Mouse (Mus musculus): ENCODE results near the gene Mrpl12. TPM values are rescaled to one million over a fixed set of nuclear protein-coding genes. Genes with fewer than 3 reads are reported as not detected.

Gene Mrpl12
- total and polyA plus RNA-seq, 2 experiments: 46.6 to 232 TPM

DNA sequence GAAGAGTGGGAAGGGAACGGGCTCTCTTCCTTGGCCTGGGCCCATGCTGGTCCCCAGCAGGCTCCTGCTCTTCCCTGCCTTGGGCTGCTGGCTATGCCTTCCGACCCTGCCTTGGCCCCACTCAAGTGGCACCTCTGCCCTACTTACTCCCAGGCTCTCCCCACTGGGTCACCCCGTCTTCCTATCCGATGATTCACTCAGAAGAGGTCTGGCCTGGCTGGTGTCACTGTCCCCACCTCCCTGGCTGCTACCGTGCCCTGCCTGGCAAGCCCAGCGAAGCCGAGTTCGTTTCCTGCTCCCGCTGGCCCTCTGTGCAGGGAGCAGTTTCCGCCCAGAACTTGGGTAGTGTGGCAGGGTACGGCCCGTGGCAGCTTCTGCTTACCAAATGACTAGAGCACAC, 13.8 kb downstream of the Mrpl12 start:
- no peaks in the 10 kb centered on the region for H3K27me3 ChIP-seq (ENCODE audit: control insufficient read depth, insufficient read depth, low read length)
- no peak overlapping the region for H3K4me3 ChIP-seq (ENCODE audit: insufficient read depth, low read depth, low read length)
- 0 out of 2 replicates have a peak overlapping the region, but pooled peaks have one; percentile 3 for H3K27ac ChIP-seq (replicated peaks; ENCODE audit: insufficient read depth, low read depth, low read length)
- no peak overlapping the region for H3K9ac ChIP-seq (ENCODE audit: low read depth, low read length)
- peaks cover 32% of the 10 kb centered on the region for H3K4me1 ChIP-seq (ENCODE audit: control insufficient read depth, insufficient read depth, low read length)
- TF ChIP-seq CTCF (IDR thresholded peaks at IDR 0.05; ENCODE audit: low read depth, low read length): no peak
- TF ChIP-seq POLR2A (IDR thresholded peaks at IDR 0.05; ENCODE audit: extremely low read depth, insufficient read depth, low read length): no peak
- peak; percentile 73 for DNase-seq (ENCODE audit: extremely low read depth, low read depth, low spot score)
- H3K79me2 ChIP-seq (ENCODE audit: control insufficient read depth, insufficient read depth, low read length): no peaks in the 10 kb centered on the region
- peaks cover 20% of the 10 kb centered on the region for H3K36me3 ChIP-seq (ENCODE audit: control insufficient read depth, insufficient read depth, low read length)
- 62% methylated on average over 12 of the region's 12 CpGs for WGBS

DNA sequence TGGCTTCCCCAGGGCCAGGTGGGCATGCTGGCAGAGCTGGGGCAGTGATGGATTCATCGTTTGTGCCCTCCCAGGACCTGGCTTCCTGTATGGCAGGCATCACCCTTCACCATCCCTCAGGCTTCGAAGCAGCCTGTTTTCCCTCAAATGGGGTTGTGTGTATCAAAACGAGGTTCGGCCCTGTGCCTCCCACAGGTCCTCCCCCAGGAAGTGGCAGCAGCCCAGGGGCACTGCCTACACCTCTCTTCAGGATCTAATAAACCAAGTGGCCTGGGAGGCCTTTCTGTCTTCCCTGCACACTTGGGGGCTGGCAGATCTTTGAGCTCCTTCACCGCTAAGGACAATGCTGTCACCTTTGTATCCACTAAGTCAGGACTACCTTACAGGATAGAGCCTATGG, 14.5 kb downstream of the Mrpl12 start:
- Histone ChIP-seq H3K27me3 (ENCODE audit: control insufficient read depth, insufficient read depth, low read length) (no peaks in the 10 kb centered on the region), H3K27ac (replicated peaks; ENCODE audit: insufficient read depth, low read depth, low read length) (no peak overlapping the region), H3K9ac (ENCODE audit: low read depth, low read length) (no peak overlapping the region), H3K4me3 (ENCODE audit: insufficient read depth, low read depth, low read length) (no peak overlapping the region), H3K36me3 (ENCODE audit: control insufficient read depth, insufficient read depth, low read length) (peaks cover 20% of the 10 kb centered on the region), H3K4me1 (ENCODE audit: control insufficient read depth, insufficient read depth, low read length) (peaks cover 28% of the 10 kb centered on the region), H3K79me2 (ENCODE audit: control insufficient read depth, insufficient read depth, low read length) (no peaks in the 10 kb centered on the region)
- 87% methylated on average over 5 of the region's 5 CpGs for WGBS
- DNase-seq (ENCODE audit: extremely low read depth, low read depth, low spot score): no peak
- no peak for TF ChIP-seq CTCF (IDR thresholded peaks at IDR 0.05; ENCODE audit: low read depth, low read length)
- TF ChIP-seq POLR2A (IDR thresholded peaks at IDR 0.05; ENCODE audit: extremely low read depth, insufficient read depth, low read length): no peak

DNA sequence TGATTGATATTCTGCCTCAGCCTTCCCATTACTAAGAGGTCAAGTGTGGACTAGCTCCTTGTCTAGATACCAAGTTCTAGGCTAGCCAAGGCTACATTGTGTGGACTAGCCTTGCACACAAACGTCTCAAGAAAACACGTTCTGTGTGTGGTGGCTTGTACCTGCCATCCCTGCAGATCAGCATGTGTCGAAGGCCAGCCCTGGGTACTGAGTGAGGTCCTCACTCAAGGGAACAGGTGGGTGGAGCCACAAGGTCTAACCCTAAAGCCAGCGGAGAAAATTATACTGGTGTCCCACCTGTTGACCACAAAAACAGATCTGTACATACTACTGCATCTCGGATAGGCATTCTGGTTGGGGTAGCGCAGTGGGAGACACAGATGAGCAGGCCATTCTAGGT, 15.5 kb downstream of the Mrpl12 start:
- Histone ChIP-seq H3K27me3 (ENCODE audit: control insufficient read depth, insufficient read depth, low read length) (no peaks in the 10 kb centered on the region), H3K27ac (replicated peaks; ENCODE audit: insufficient read depth, low read depth, low read length) (peak overlapping the region; percentile 42), H3K4me1 (ENCODE audit: control insufficient read depth, insufficient read depth, low read length) (peaks cover 24% of the 10 kb centered on the region), H3K79me2 (ENCODE audit: control insufficient read depth, insufficient read depth, low read length) (no peaks in the 10 kb centered on the region), H3K36me3 (ENCODE audit: control insufficient read depth, insufficient read depth, low read length) (peaks cover 15% of the 10 kb centered on the region), H3K4me3 (ENCODE audit: insufficient read depth, low read depth, low read length) (no peak overlapping the region), H3K9ac (ENCODE audit: low read depth, low read length) (peak overlapping the region; percentile 0)
- TF ChIP-seq POLR2A (IDR thresholded peaks at IDR 0.05; ENCODE audit: extremely low read depth, insufficient read depth, low read length) (no peak), CTCF (IDR thresholded peaks at IDR 0.05; ENCODE audit: low read depth, low read length) (no peak)
- 51% methylated on average over 6 of the region's 6 CpGs for WGBS
- no peak for DNase-seq (ENCODE audit: extremely low read depth, low read depth, low spot score)

DNA sequence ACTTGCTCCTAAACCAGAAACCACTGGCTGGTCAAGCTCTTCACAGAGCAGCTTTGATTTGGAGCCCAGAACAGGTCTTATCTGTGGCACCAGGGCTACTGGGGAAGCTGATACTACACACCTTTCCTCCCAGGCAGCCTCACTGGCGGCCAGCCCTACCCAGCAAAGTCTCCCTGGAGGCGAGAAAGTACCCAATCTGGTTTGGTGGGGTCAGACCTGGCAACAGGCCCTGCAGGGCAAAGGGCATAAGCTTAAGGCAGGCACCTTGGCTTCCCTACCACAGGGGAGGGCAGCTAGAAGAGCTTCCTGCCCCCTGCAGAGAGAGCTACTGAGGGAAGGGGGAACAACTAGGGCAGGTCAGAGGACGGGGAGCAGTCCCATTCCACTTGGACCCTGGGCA, 15.9 kb downstream of the Mrpl12 start:
- Histone ChIP-seq H3K9ac (ENCODE audit: low read depth, low read length) (peak overlapping the region; percentile 0), H3K79me2 (ENCODE audit: control insufficient read depth, insufficient read depth, low read length) (no peaks in the 10 kb centered on the region), H3K27ac (replicated peaks; ENCODE audit: insufficient read depth, low read depth, low read length) (peak overlapping the region; percentile 42), H3K4me1 (ENCODE audit: control insufficient read depth, insufficient read depth, low read length) (peaks cover 24% of the 10 kb centered on the region), H3K27me3 (ENCODE audit: control insufficient read depth, insufficient read depth, low read length) (no peaks in the 10 kb centered on the region), H3K4me3 (ENCODE audit: insufficient read depth, low read depth, low read length) (no peak overlapping the region), H3K36me3 (ENCODE audit: control insufficient read depth, insufficient read depth, low read length) (peaks cover 13% of the 10 kb centered on the region)
- TF ChIP-seq CTCF (IDR thresholded peaks at IDR 0.05; ENCODE audit: low read depth, low read length) (0 out of 2 replicates have a peak, but pooled peaks have one; percentile 12), POLR2A (IDR thresholded peaks at IDR 0.05; ENCODE audit: extremely low read depth, insufficient read depth, low read length) (0 out of 2 replicates have a peak, but pooled peaks have one; percentile 24)
- 7% methylated on average over 3 of the region's 3 CpGs for WGBS
- peak; percentile 94 for DNase-seq (ENCODE audit: extremely low read depth, low read depth, low spot score)

DNA sequence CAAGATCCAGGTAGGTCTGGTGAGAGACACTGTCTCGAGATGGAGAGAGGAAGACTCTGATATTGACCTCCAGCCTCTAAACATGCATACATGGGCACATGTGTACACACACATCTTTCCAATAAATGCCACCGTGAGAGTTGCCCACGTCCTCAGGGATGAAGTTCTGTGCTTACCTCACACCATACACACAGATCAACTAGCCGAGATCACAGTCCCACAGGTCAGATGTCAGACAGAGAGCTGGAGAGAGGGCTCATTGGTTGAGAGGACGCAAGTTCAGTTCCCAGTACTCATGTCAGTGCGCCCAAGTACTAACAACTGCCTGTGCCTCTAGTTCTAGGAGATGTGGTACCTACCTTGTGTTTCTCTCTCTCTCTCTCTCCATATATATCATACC, 16.6 kb downstream of the Mrpl12 start:
- WGBS: 8% methylated on average over 6 of the region's 6 CpGs
- Histone ChIP-seq H3K4me3 (ENCODE audit: insufficient read depth, low read depth, low read length) (no peak overlapping the region), H3K4me1 (ENCODE audit: control insufficient read depth, insufficient read depth, low read length) (peaks cover 28% of the 10 kb centered on the region), H3K79me2 (ENCODE audit: control insufficient read depth, insufficient read depth, low read length) (no peaks in the 10 kb centered on the region), H3K27ac (replicated peaks; ENCODE audit: insufficient read depth, low read depth, low read length) (peak overlapping the region; percentile 14), H3K9ac (ENCODE audit: low read depth, low read length) (no peak overlapping the region), H3K27me3 (ENCODE audit: control insufficient read depth, insufficient read depth, low read length) (no peaks in the 10 kb centered on the region), H3K36me3 (ENCODE audit: control insufficient read depth, insufficient read depth, low read length) (peaks cover 7% of the 10 kb centered on the region)
- no peak for TF ChIP-seq POLR2A (IDR thresholded peaks at IDR 0.05; ENCODE audit: extremely low read depth, insufficient read depth, low read length)
- peak; percentile 87 for DNase-seq (ENCODE audit: extremely low read depth, low read depth, low spot score)

DNA sequence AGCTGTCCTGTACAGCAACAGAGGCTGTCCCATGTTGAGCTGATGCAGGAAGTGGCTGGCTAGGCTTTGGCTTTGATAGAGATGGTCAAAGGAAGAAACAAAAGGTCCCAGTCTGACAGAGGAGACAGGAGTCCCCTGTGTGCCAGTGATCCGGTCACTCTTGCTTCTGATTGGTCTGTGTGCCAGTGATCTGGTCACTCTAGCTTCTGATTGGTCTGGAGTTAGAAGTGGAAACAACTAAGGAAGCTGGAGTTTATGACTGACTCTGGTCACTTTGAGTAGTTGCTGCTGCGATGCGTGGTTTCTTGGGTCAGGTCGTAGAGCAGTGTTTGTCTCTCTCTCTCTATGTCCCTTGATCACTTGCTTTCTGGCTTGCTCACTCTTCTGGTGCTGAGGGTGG, 17.3 kb downstream of the Mrpl12 start:
- Histone ChIP-seq H3K9ac (ENCODE audit: low read depth, low read length) (no peak overlapping the region), H3K4me3 (ENCODE audit: insufficient read depth, low read depth, low read length) (no peak overlapping the region), H3K4me1 (ENCODE audit: control insufficient read depth, insufficient read depth, low read length) (peaks cover 31% of the 10 kb centered on the region), H3K27me3 (ENCODE audit: control insufficient read depth, insufficient read depth, low read length) (no peaks in the 10 kb centered on the region), H3K79me2 (ENCODE audit: control insufficient read depth, insufficient read depth, low read length) (no peaks in the 10 kb centered on the region), H3K36me3 (ENCODE audit: control insufficient read depth, insufficient read depth, low read length) (peaks cover 4% of the 10 kb centered on the region; the same call in 1 of the 2 replicates), H3K27ac (replicated peaks; ENCODE audit: insufficient read depth, low read depth, low read length) (no peak overlapping the region)
- DNase-seq (ENCODE audit: extremely low read depth, low read depth, low spot score): no peak
- 78% methylated on average over 4 of the region's 4 CpGs for WGBS
- no peak for TF ChIP-seq POLR2A (IDR thresholded peaks at IDR 0.05; ENCODE audit: extremely low read depth, insufficient read depth, low read length)
- no peak for TF ChIP-seq CTCF (IDR thresholded peaks at IDR 0.05; ENCODE audit: low read depth, low read length)
